Mouse (Mus musculus): Measurements from ENCODE around the gene Rfc1. TPM values are rescaled to one million over a fixed set of nuclear protein-coding genes. Genes with fewer than 3 reads are reported as not detected.
"Not testable (repeated sequence)": the region's sequence is repeated elsewhere in the genome, so short reads cannot be mapped to it uniquely, and the experiment has no call there.

The Rfc1 gene
- total RNA-seq, 4 experiments from 2014 or later = 28.2 to 40.0 (median 37.1) TPM

DNA sequence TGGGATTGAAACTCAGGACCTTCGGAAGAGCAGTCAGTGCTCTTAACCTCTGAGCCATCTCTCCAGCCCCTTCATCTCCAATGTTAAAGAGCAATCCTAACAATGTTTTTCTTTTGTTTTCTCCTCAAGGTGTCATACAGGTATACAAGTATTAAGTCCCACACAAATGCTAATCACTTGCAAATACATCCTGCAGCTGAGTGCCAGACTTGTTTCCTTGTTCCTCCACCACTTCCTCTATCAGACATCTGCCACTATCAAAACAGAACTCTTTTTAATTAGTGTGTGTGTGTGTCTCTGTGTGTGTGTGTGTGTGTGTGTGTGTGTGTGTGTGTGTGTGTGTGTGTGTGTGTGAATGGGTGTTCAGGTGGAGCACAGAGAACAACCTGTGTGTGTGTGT, 35.8 kb downstream of the Rfc1 start:
- not testable (repeated sequence) for DNase-seq (ENCODE audit: low spot score)

DNA sequence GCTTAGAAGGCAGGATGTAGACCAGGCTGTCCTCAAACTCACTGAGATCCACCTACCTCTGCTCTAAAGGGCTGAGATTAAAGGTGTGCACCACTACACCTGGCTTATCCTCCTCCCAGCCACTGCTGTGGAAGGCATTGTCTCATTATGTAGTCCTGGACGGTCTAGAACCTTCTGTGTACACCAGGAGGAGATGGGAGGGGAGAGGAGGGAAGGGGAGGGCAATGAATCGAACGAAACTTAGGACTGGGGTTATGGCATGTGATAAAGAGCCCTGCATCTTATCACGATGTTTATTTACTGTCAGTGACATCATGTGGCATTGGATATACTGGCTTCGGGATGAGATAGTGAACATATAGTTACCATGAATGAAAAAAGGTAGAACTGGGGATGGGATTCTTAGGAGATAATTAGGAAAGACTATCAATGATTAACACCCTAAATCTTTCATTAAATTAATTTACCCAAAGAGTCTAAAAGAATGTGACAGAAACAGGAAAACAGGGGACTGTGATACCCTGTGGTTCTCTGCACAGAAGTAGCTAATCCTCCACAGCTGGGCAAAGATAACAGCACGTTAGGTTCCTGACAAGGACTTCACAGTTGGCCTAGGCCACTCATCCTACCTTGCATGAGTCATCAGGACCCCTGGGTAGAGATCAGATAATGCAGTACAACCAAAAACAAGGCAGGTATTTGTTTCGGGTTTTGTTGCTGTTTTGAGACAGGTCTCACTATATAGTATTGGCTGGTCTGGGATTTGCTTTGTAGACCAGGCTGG, 37.1 kb downstream of the Rfc1 start:
- no peak for DNase-seq (ENCODE audit: low spot score)

DNA sequence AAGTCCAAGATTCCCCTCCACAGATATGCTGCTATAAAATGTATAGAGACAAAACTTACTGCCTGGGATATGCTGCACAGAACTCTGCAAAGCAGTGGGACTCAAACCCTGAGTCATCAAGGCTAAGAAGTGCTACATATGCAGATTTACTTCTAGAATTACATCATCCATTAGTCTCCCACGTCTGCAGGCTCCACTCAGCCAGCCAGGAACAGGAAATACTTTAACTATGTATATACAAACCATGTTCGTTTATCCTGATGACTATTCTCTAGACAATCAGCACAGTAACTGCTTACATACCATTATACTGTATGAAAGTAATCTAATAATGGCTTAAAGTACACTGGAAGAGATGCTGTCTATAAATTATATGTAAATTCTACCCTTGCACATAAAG, 41.2 kb downstream of the Rfc1 start:
- no peak for DNase-seq (ENCODE audit: low spot score)

DNA sequence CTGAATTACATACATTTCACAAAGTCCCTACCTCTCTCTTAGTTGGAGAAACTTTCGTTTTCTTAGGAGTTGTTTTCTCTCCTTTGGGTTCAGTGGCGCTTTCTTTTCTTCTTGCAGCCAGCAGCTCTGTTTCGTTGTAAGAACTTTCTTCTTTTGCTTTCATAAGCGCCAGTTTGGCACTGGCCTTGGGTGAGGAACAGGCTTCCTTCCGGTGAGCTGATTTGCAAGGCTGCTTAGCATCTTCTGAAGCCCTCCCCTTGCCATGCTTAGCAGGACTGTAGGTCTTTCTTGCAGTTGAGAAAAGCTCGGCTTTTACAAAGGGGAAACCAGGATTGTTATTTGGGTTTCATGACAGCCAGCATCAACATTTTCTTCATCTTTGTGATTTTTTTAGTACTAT, 41.8 kb downstream of the Rfc1 start:
- no peak for DNase-seq (ENCODE audit: low spot score)

DNA sequence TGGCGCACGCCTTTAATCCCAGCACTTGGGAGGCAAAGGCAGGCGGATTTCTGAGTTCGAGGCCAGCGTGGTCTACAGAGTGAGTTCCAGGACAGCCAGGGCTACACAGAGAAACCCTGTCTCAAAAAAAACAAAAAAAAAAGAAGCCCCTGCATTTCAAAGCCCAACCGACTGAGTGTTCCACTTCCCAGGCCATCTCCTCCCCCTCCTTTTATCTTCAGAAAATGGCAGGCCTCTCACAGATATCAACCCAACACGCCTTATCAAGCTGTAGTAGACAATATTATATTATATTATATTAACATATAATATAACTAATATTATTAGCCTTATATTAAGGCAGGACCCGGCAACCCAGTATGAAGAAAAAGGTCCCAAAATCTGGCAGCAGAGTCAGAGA, 46.5 kb downstream of the Rfc1 start:
- DNase-seq (ENCODE audit: low spot score) = not testable (repeated sequence)

DNA sequence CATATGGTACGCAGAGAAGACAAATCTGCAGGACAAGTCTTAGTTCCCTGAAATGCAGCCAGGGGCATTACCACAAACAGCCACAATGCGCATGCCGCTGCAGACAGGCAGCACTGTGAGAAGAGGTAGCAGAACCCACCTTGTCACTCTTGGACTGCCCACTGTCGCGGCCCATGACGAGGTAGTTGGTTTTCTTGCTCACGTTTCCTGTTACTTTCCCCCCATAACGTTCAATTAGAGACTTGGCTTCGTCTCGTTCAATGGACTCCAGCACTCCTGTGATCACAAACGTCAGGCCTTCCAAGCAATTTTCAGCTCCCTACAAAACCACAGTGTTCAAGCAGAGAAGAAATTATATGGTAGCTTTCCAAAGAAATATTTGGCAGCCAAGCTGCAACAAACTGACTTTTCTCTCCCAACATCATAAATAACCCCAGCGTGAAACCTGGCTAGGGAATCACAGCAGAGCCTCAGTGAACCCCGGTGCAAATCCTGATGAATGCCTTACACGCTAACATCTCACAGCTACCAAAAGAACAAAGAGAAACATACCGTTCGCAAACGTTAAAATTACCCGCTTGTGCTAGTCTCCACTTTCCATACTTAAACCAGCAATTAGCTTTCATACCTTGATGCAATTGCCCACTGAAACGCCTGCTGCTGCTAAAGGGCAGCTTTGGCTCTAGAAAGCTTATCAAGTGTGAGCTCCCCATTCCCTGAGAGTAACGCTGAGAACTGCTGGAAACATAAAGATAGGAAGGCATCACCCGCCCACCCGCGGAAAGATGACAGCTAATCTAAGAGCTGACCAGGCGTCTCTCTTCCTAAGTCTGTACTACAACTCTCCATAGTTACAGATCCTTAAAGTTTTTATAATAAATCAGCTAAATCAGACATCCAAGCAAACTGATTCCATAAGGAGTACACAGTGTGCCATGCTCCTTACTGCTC, 47.4 kb downstream of the Rfc1 start:
- no peak for DNase-seq (ENCODE audit: low spot score)

DNA sequence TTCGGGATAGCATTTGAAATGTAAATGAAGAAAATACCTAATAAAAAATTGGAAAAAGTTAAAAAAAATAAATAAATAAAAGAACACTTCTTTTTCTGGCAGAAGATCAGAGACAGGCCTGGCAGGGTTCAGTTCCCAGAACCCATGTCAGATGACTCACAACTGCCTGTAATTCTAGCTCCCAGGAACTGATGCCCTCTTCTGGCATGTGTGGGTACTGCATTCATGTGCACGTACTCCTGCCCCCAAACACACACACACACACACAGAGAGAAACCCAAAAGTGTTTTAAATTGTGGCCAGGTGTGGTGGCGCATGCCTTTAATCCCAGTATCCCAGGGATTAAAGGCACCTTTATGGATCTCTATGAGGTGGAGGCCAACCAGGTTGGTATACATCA, 51.3 kb downstream of the Rfc1 start:
- no peak for DNase-seq (ENCODE audit: low spot score)

DNA sequence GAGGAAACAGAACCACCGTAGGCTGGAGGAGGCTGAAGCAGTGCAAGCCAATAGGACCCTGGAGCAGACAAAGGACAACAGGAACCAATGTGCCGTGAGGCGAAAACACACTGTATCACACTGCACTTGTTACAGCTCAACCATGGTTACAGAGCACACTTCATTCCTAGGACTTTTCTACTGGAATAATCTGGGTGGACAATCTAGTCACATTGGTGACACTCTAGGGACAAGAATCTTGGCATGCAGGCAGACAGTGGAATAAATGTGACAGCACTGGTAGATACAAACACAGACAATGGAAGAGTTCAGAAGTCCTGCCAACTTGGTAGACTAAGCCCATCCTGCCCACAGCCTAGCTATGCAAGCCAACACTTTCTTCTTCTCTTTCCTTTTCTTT, 54.3 kb downstream of the Rfc1 start:
- DNase-seq (ENCODE audit: low spot score) = no peak

DNA sequence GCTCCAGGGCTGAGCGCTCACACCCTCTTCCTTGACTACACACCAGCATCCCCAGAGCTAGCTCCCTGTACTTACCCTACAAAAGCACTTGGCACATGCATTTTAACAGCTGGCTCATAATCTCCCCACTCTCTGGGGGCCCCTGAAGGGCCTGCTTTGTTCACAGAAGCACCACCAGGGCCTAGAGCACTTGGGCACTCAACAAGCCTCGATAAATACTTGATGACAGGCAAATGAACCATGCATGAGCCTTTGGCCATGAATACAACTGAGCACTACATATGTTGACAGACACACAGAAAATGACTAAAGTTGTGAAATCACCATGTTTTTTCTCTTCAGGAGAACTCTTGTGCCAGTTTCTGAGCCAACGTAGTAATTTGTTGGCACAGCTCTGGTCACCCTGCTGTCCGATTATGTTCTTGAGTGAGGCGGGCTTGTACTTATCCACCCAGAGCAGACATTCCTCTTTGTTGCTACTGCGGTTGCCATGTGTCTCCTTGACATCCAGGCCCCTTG, 56.3 kb downstream of the Rfc1 start:
- peak; percentile 4 for DNase-seq (ENCODE audit: low spot score)

DNA sequence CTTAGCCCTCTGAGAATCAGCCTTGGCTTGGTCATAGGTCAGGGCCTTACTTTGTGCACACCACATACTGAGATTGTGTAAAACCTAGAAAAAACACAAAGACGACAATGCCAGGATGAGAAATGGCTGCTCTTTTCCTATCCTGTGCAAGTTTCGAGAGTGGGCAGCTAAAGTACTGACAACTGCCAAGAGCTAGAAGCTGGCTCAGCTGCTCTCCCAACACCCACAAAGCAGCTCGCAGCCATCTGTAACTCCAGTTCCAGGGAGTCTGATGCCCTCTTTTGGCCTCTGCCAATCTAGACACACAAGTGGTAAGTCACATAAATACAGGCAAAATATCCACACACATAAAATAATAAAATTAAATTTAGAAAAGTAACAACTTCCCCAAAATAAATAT, 61.5 kb downstream of the Rfc1 start:
- no peak for DNase-seq (ENCODE audit: low spot score)

DNA sequence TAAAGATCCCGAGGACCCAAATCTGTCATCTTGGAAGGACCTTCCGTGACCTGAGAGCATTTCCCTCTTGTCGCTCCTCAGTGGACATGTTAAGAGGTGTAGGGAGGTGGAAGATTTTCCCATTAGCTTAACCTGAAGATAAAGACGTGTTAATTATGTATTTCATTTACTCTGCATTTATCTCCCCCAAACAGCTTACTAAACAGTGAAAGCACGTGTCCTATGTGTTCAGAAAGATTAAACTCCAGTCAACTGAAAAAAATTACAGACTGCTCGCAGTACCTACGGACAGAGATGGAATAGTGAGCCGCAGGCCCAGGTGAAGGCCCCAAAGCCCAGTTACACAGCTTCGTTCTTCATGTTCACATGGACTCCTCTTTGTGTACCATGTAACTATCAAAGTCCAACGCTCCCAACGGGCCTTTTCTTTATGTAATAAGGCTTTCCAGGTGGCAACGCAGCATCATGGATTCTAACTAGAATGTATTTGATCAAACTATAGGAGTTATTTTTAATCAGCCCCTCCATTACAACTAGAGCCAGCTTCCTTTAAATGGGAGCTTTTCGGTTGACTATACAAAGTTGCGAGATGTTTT, 77.5 kb downstream of the Rfc1 start:
- no peak for DNase-seq (ENCODE audit: low spot score)

DNA sequence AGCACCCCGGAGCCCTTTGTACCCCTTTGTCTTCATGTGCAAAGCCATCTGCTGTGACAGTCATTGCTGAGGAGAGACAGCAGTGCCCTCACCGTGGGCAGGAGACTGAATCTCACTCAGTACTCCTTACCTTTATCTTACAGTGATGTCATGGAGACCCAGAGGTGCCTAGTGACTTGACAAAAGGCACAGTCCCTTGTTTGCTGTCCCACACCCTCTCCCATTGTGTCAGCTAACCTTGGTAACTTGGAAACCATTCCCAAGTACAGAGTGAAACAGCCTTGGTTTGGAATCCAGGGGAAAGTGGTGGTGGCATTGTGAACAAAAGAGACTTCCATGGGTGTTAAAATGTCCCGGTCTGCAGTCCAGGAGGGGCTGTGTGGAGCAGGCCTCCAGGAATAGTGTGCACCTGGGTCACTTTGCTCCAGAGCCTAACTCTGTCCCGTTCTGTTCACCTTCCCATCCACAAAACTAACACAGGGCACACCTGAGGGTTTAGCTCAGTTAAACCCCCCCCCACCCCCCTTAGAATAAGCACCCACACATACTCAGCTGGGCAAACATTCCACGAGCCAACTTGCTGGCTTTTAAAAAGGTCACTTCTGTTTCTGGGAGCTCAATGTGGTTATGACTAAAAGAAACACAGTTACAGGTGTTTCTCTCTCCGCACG, 85.2 kb downstream of the Rfc1 start:
- no peak for DNase-seq (ENCODE audit: low spot score)

DNA sequence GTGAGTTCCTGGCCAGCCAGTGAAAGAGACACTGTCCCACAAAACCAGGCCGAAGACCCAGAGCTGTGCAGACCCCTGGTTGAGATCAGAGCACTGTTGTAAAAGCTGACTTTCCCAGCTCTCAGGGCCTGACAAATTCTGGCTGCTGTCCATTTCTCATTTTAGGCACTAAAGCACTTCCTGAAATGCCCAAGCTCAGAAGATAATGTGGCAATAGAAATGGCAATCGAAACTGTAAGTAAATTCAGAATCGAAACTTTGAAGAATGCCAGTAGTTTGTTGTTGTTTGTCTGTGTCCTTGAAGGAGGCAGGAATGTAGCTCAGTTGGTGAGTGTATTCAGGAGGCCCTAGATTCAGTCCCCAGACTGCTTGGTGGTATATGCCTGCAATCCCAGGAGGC, 88.2 kb downstream of the Rfc1 start:
- no peak for DNase-seq (ENCODE audit: low spot score)

DNA sequence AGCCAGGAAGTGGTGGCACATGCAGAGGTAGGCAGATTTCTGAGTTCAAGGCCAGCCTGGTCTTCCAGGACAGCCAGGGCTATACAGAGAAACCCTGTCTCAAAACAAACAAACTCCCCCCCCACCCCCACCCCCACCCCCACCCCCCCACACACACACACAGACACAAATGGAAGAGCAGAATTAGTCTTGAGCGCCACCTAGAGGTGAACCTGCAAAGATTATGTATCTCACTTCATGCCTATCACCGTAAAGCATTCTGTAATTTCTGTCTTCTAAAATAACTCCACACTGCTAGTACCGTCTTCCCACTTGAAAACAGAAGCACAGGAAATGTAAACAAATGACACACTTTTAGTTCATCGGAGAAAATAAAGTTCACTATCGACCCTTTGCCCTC, 92.7 kb downstream of the Rfc1 start:
- peak; percentile 6 for DNase-seq (ENCODE audit: low spot score)

DNA sequence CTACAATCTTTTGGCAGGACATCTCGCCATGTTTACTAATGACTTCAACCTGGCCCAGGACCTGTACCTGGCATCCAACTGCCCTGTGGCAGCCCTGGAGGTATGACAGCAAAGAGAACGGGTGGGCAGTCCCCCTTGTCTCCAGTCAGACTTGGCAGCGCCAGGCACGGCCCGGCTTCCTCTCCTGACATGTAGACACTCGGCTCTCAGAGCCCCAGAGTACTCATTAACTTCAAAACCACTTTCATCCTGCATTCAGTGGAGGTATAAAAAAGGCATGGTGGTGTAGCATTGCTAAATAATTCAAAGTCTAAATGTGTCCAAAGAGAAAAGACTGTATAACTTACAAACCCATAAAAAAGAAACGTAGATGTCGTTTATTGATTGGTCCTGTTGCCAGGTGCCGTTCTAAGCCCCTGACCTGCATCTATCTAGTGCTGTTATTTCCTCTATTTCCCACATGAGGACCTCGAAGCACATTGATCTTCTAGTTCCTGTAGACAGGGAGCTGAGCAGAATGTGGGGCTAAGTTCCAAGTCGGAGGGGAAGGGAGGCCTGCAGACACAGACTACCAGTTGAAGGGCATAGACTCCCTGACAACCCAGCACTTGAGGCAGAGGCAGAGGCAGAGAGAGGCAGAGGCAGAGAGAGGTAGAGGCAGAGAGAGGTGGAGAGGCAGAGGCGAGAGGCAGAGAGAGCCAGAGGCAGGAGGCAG, 104.0 kb downstream of the Rfc1 start:
- DNase-seq (ENCODE audit: low spot score) = no peak

DNA sequence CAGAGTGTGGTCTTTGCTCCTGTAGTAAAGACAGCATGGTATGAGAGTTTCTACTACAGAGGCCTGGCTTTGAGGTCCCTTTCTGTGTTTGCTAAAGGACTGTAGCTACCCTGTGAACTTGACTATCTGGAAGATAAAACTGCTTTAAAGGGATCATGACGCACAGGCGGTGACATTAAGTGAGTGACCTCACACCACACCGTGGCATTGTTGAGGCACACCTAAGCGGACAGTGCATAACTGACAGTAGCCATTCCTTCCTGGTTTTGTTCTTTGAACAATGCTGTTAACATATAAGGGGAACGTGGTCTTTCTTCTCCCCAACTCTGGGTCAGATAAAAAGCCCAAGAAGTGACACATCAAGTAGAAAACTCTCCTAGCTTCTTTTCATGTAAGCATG, 111.4 kb downstream of the Rfc1 start:
- no peak for DNase-seq (ENCODE audit: low spot score)

DNA sequence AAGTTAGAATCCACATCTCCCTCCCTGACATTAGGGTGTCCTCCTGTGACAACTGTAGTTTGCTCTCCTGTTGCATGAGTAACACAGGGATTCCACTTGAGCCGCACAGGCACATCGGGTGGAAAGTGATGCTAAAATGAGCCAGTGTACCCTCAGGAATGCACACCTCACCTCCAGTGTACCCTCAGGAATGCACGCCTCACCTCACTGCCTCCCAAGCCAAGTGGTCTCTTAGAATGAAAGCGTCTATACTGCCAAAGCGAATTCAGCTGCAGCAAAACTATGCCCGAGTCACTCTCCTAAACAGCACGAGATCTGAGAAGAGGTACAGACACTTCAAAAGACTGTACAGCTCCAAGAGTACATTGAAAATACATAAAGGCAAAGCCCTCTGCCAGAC, 114.4 kb downstream of the Rfc1 start:
- no peak for DNase-seq (ENCODE audit: low spot score)

DNA sequence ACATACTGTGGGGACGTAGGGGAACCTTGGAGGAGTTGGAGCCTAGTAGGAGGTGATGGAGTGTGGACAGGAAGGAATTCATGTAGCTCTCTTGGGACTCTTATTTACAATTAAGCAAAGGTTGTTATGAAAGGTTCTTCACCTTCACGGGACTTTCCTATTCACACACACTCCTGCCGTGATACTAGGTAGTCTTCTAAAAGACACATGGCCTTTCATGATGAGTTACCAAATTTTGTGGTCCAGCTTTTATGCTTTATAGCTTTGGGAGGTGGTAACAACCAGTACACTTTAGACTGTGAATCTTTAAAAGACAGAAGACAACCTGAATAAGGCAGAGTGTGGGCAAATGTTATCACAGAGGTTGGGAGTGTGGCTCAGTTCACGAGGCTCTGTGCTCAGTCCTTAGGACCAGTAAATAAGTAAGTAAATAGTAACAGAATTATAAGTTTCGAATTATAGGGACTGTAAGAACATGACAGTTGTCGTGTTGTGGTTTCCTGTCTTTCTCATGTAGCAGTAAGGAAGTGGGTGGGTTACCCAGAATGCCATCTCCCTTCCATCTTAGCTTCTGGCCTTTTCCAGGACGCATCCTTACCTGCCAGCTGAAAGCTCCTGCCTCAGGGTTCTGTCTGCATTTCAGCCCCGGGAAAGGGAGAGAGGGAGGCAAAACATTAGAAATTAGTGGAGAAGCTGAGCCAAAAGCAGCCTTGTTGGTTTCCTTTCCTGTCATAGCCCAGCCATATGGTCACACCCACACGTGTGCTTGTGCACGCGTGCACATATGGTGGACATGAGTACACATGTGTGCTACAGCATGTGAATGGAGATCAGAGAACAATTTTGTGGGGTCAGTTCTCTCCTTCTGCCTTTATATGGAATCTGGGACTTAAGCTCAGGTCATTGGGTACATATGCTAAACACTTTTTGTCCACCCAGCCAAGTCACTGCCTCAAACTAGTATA, 117.9 kb downstream of the Rfc1 start:
- no peak for DNase-seq (ENCODE audit: low spot score)

DNA sequence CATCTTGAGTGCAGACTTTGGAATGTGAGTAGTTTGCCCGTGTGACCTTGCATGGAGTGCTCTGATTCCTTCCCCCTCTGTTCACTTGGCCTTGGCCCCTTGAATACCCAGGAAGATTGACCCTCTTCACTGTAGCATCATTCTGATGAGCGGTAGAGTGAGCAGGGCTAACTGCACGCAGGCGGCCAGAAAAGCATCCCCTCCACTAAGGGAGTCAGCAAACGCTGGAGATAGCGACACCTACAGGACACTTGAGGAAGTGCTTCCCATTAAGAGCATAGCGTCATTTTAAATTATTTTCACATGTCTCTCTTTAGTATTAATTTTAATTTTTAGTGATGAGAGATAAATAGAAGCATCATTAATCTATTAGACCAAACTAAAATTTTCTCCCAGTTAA, 122.1 kb downstream of the Rfc1 start:
- peak; percentile 28 for DNase-seq (ENCODE audit: low spot score)
